Mouse (Mus musculus): Measurements from ENCODE around the gene Gm49393. TPM values are rescaled to one million over a fixed set of nuclear protein-coding genes. Genes with fewer than 3 reads are reported as not detected.
"Not testable (repeated sequence)": the region's sequence is repeated elsewhere in the genome, so short reads cannot be mapped to it uniquely, and the experiment has no call there.

Gene Gm49393
- not detected in 3 replicates for total RNA-seq (2017)

GRCm38 (mm10) chr13:60935490-60935889, at the start of gene Gm49393:
Gene Gm49393 (minus strand): TSS chr13:60935590.
- not testable (repeated sequence) for ATAC-seq (replicated peaks; ENCODE audit: insufficient number of reproducible peaks, low FRiP score, low TSS enrichment, poor library complexity, severe bottlenecking)

- not testable (repeated sequence) for ATAC-seq (replicated peaks; ENCODE audit: insufficient number of reproducible peaks, low FRiP score, low TSS enrichment, poor library complexity, severe bottlenecking)
Observed at GRCm38 (mm10) chr13:60972319-60972718, 36.9 kb upstream of the Gm49393 start.

- not testable (repeated sequence) for ATAC-seq (replicated peaks; ENCODE audit: insufficient number of reproducible peaks, low FRiP score, low TSS enrichment, poor library complexity, severe bottlenecking)
Observed at GRCm38 (mm10) chr13:60963985-60964384, 28.6 kb upstream of the Gm49393 start.

- ATAC-seq (replicated peaks; ENCODE audit: insufficient number of reproducible peaks, low FRiP score, low TSS enrichment, poor library complexity, severe bottlenecking): no peak
Observed at GRCm38 (mm10) chr13:60961706-60962105, 26.3 kb upstream of the Gm49393 start.

- ATAC-seq (replicated peaks; ENCODE audit: insufficient number of reproducible peaks, low FRiP score, low TSS enrichment, poor library complexity, severe bottlenecking): not testable (repeated sequence)
Observed at GRCm38 (mm10) chr13:60941884-60942283, 6.5 kb upstream of the Gm49393 start, which contains the start of gene Tpbpa. Gene Tpbpa (minus strand): TSS chr13:60941984.

- peak; percentile 53; the same call in 1 of the 2 replicates for ATAC-seq (replicated peaks; ENCODE audit: insufficient number of reproducible peaks, low FRiP score, low TSS enrichment, poor library complexity, severe bottlenecking)
Observed at GRCm38 (mm10) chr13:60936500-60936901, 1.1 kb upstream of the Gm49393 start, which contains the start of the genes Gm49391 and Ctla2a. Gene Gm49391 (minus strand): TSS chr13:60936571. Gene Ctla2a (minus strand): TSS chr13:60936625.

GRCm38 (mm10) chr13:60904780-60905179, 30.6 kb downstream of the Gm49393 start, which contains the start of gene Tpbpb:
Gene Tpbpb (minus strand): TSS chr13:60904880.
- not testable (repeated sequence) for ATAC-seq (replicated peaks; ENCODE audit: insufficient number of reproducible peaks, low FRiP score, low TSS enrichment, poor library complexity, severe bottlenecking)

GRCm38 (mm10) chr13:60897328-60897727, 38.1 kb downstream of the Gm49393 start, which contains the start of gene Ctla2b:
Gene Ctla2b (minus strand): TSS chr13:60897447.
- ATAC-seq (replicated peaks; ENCODE audit: insufficient number of reproducible peaks, low FRiP score, low TSS enrichment, poor library complexity, severe bottlenecking): peak; percentile 91

GRCm38 (mm10) chr13:60896794-60897193, 38.6 kb downstream of the Gm49393 start, which contains the start of gene Gm49392:
Gene Gm49392 (minus strand): TSS chr13:60896894.
- not testable (repeated sequence) for ATAC-seq (replicated peaks; ENCODE audit: insufficient number of reproducible peaks, low FRiP score, low TSS enrichment, poor library complexity, severe bottlenecking)

GRCm38 (mm10) chr13:60895406-60896160, 39.8 kb downstream of the Gm49393 start:
- 0 out of 2 replicates have a peak, but pooled peaks have one; percentile 17 for ATAC-seq (replicated peaks; ENCODE audit: insufficient number of reproducible peaks, low FRiP score, low TSS enrichment, poor library complexity, severe bottlenecking)

- ATAC-seq (replicated peaks; ENCODE audit: insufficient number of reproducible peaks, low FRiP score, low TSS enrichment, poor library complexity, severe bottlenecking): no peak
Observed at GRCm38 (mm10) chr13:60892301-60892700, 43.1 kb downstream of the Gm49393 start.

- ATAC-seq (replicated peaks; ENCODE audit: insufficient number of reproducible peaks, low FRiP score, low TSS enrichment, poor library complexity, severe bottlenecking): no peak
Observed at GRCm38 (mm10) chr13:60864281-60864680, 71.1 kb downstream of the Gm49393 start, which contains the start of gene 4930486L24Rik. Gene 4930486L24Rik (minus strand): TSS chr13:60864475.

GRCm38 (mm10) chr13:60848241-60849120, 86.9 kb downstream of the Gm49393 start:
- peak; percentile 63; the same call in 1 of the 2 replicates for ATAC-seq (replicated peaks; ENCODE audit: insufficient number of reproducible peaks, low FRiP score, low TSS enrichment, poor library complexity, severe bottlenecking)

- ATAC-seq (replicated peaks; ENCODE audit: insufficient number of reproducible peaks, low FRiP score, low TSS enrichment, poor library complexity, severe bottlenecking): no peak
Observed at GRCm38 (mm10) chr13:60843153-60843552, 92.2 kb downstream of the Gm49393 start.

GRCm38 (mm10) chr13:60842703-60843102, 92.7 kb downstream of the Gm49393 start:
- no peak for ATAC-seq (replicated peaks; ENCODE audit: insufficient number of reproducible peaks, low FRiP score, low TSS enrichment, poor library complexity, severe bottlenecking)

- ATAC-seq (replicated peaks; ENCODE audit: insufficient number of reproducible peaks, low FRiP score, low TSS enrichment, poor library complexity, severe bottlenecking): peak; percentile 76
Observed at GRCm38 (mm10) chr13:60839353-60839902, 96.0 kb downstream of the Gm49393 start.

- ATAC-seq (replicated peaks; ENCODE audit: insufficient number of reproducible peaks, low FRiP score, low TSS enrichment, poor library complexity, severe bottlenecking): no peak
Observed at GRCm38 (mm10) chr13:60826052-60826451, 109.3 kb downstream of the Gm49393 start.

- no peak for ATAC-seq (replicated peaks; ENCODE audit: insufficient number of reproducible peaks, low FRiP score, low TSS enrichment, poor library complexity, severe bottlenecking)
Observed at GRCm38 (mm10) chr13:60820486-60821175, 114.8 kb downstream of the Gm49393 start.

All from monocyte, adult 5-6 weeks (primary cell).